18 mouse cellular contexts compared by ENCODE assay signal in the genomic region with DNA sequence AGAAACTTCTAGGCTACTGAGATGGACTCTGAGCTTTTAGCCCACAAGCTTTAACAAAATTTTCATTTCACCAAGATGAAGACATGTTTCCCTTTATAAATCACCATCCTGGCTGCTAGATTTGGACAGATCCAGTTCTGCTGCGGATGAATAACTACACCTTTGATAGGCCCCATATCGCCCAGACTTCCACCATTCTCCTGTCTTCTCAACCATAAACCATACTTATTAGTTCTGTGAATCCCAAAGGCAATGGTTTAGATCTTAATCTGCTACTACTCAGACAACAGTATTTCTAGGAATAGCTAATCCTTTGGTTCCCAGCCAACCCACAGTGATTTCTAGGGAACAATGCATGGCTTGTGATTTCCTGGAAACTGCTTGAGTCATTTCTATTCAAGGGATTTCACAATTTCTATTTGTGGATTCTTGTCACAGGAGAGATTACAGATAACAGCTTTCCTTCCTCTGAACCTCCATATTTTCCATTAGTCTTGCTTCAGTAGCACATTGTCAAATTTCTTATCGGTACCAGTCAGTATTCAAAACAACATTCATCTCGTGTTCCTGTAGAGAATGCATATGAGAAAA. TPM values are rescaled to one million over a fixed set of nuclear protein-coding genes. Genes with fewer than 3 reads are reported as not detected.
A peak's percentile ranks its signal among the peaks of the same experiment; 100 is the strongest.
DNase-seq lines count a peak whose midpoint lies in the region; ATAC-seq lines count a peak whose summit lies in the region.
"Had no signal": no experiment of that assay in that cellular context is flagged by ENCODE, and none has a peak within 500 bp of the region (broad histone marks: within the 10 kb centered on the region; RNA-seq: fewer than 3 reads in every experiment).

No protein-coding gene starts in this region.

- no peak overlapping the region for H3K4me3 ChIP-seq in kidney, embryonic 14.5 days (ENCODE audit: low read length)
- H3K4me3 ChIP-seq: erythroblast, embryonic 14.5 days; heart, embryonic 13.5 days; hindbrain, embryonic 10.5 days; megakaryocyte, embryonic 14.5 days had no signal

- no peaks in the 10 kb centered on the region for H3K9me3 ChIP-seq in kidney, embryonic 14.5 days (ENCODE audit: control insufficient read depth, low read length)
- H3K9me3 ChIP-seq: heart, embryonic 13.5 days; hindbrain, embryonic 10.5 days; megakaryocyte, embryonic 14.5 days had no signal

- H3K27ac ChIP-seq in kidney, embryonic 14.5 days (ENCODE audit: low read depth, low read length): no peak overlapping the region
- H3K27ac ChIP-seq: heart, embryonic 13.5 days; hindbrain, embryonic 10.5 days had no signal

- DNase-seq in adrenal gland, adult 8-10 months: peak; percentile 1
- no peak for DNase-seq in adrenal gland, adult 18-20 months (ENCODE audit: low spot score in 2 of 2)
- DNase-seq in kidney, postnatal 36 days: no peak
- peak; percentile 5 for DNase-seq in 416B (ENCODE audit: low read depth)
- DNase-seq in lung, postnatal 10 days: peak; percentile 44
- no peak for DNase-seq in thymus, postnatal 0 days (ENCODE audit: low spot score)
- DNase-seq: cerebellum, adult 2 months; gastrocnemius, postnatal 25 days; right cerebral cortex, postnatal 25 days had no signal

- no peaks in the 10 kb centered on the region for H3K4me1 ChIP-seq in kidney, embryonic 14.5 days (ENCODE audit: control insufficient read depth, insufficient read depth, low read length)
- H3K4me1 ChIP-seq: heart, embryonic 13.5 days; hindbrain, embryonic 10.5 days; megakaryocyte, embryonic 14.5 days had no signal

- no peaks in the 10 kb centered on the region for H3K27me3 ChIP-seq in kidney, embryonic 14.5 days (ENCODE audit: control insufficient read depth, insufficient read depth, low read length)
- H3K27me3 ChIP-seq: heart, embryonic 13.5 days; megakaryocyte, embryonic 14.5 days had no signal

- WGBS in kidney, embryonic 14.5 days: 57% methylated on average over 4 of the region's 4 CpGs

- H3K9ac ChIP-seq in kidney, embryonic 14.5 days (ENCODE audit: low read depth, low read length): no peak overlapping the region
- H3K9ac ChIP-seq: heart, embryonic 13.5 days had no signal

- no peak overlapping the region for H3K4me2 ChIP-seq in kidney, embryonic 14.5 days (replicated peaks; ENCODE audit: low read depth, low read length)
- H3K4me2 ChIP-seq: heart, embryonic 13.5 days had no signal

- H3K36me3 ChIP-seq in kidney, embryonic 14.5 days (ENCODE audit: control insufficient read depth, insufficient read depth, low read length): no peaks in the 10 kb centered on the region
- H3K36me3 ChIP-seq: heart, embryonic 13.5 days; hindbrain, embryonic 10.5 days had no signal

- peak; percentile 28; the same call in 1 of the 2 replicates for ATAC-seq in kidney, embryonic 14.5 days (ENCODE audit: low FRiP score, low TSS enrichment)
- no peak for ATAC-seq in erythroblast, adult 5-6 weeks (replicated peaks; ENCODE audit: low FRiP score, poor library complexity, severe bottlenecking)

RNA-seq across cellular contexts. Expression of a gene that starts 6.6 kb away (rescaled TPM):
- not detected for total RNA-seq in adrenal gland, adult 8-10 months (2022)
- total RNA-seq in adrenal gland, adult 18-20 months (2021): not detected
- polyA plus RNA-seq in kidney, embryonic 14.5 days (2014; fragmentation: Nextera tagmentation; extraction: Ambion mirVana): not detected in 2 replicates
- total RNA-seq in erythroblast, adult 5-6 weeks (2015; ENCODE audit: low replicate concordance): not detected in 2 replicates
- not detected in 2 replicates for total RNA-seq in erythroblast, adult 5-6 weeks (2017; ENCODE audit: low replicate concordance)
- polyA plus RNA-seq in thymus, postnatal 0 days (2015; fragmentation: Nextera tagmentation; extraction: Ambion mirVana): not detected in 2 replicates
- total RNA-seq: gastrocnemius, postnatal 25 days had no signal
- polyA plus RNA-seq: cerebellum, adult 2 months; erythroblast, embryonic 14.5 days; heart, embryonic 13.5 days; hindbrain, embryonic 10.5 days; intestine, embryonic 14.5 days; limb, embryonic 11.5 days; liver, embryonic 16.5 days had no signal

RNA-seq across cellular contexts. Expression of a gene that starts 13.8 kb away (rescaled TPM):
- total RNA-seq in adrenal gland, adult 8-10 months (2022): not detected
- not detected for total RNA-seq in adrenal gland, adult 18-20 months (2021)
- polyA plus RNA-seq in kidney, embryonic 14.5 days (2014; fragmentation: Nextera tagmentation; extraction: Ambion mirVana): not detected in 2 replicates
- total RNA-seq in erythroblast, adult 5-6 weeks (2015; ENCODE audit: low replicate concordance): not detected in 2 replicates
- not detected in 2 replicates for total RNA-seq in erythroblast, adult 5-6 weeks (2017; ENCODE audit: low replicate concordance)
- 0.13 TPM in 1 of 2 replicates, not detected in the other for polyA plus RNA-seq in thymus, postnatal 0 days (2015; fragmentation: Nextera tagmentation; extraction: Ambion mirVana)
- total RNA-seq: gastrocnemius, postnatal 25 days had no signal
- polyA plus RNA-seq: cerebellum, adult 2 months; erythroblast, embryonic 14.5 days; heart, embryonic 13.5 days; hindbrain, embryonic 10.5 days; intestine, embryonic 14.5 days; limb, embryonic 11.5 days had no signal

RNA-seq across cellular contexts. Expression of a gene that starts 16.2 kb away (rescaled TPM):
- not detected for total RNA-seq in adrenal gland, adult 8-10 months (2022)
- not detected for total RNA-seq in adrenal gland, adult 18-20 months (2021)
- polyA plus RNA-seq in kidney, embryonic 14.5 days (2014; fragmentation: Nextera tagmentation; extraction: Ambion mirVana): not detected in 2 replicates
- total RNA-seq in erythroblast, adult 5-6 weeks (2015; ENCODE audit: low replicate concordance): not detected in 2 replicates
- total RNA-seq in erythroblast, adult 5-6 weeks (2017; ENCODE audit: low replicate concordance): not detected in 2 replicates
- polyA plus RNA-seq in thymus, postnatal 0 days (2015; fragmentation: Nextera tagmentation; extraction: Ambion mirVana): not detected in 2 replicates
- total RNA-seq: gastrocnemius, postnatal 25 days had no signal
- polyA plus RNA-seq: cerebellum, adult 2 months; erythroblast, embryonic 14.5 days; heart, embryonic 13.5 days; hindbrain, embryonic 10.5 days; intestine, embryonic 14.5 days; limb, embryonic 11.5 days; liver, embryonic 16.5 days had no signal

RNA-seq across cellular contexts. Expression of a gene that starts 29.2 kb away (rescaled TPM):
- total RNA-seq in adrenal gland, adult 8-10 months (2022): not detected
- not detected for total RNA-seq in adrenal gland, adult 18-20 months (2021)
- polyA plus RNA-seq in kidney, embryonic 14.5 days (2014; fragmentation: Nextera tagmentation; extraction: Ambion mirVana): not detected in 2 replicates
- not detected in 2 replicates for total RNA-seq in erythroblast, adult 5-6 weeks (2015; ENCODE audit: low replicate concordance)
- not detected in 2 replicates for total RNA-seq in erythroblast, adult 5-6 weeks (2017; ENCODE audit: low replicate concordance)
- not detected in 2 replicates for polyA plus RNA-seq in thymus, postnatal 0 days (2015; fragmentation: Nextera tagmentation; extraction: Ambion mirVana)
- total RNA-seq: gastrocnemius, postnatal 25 days had no signal
- polyA plus RNA-seq: cerebellum, adult 2 months; erythroblast, embryonic 14.5 days; heart, embryonic 13.5 days; hindbrain, embryonic 10.5 days; intestine, embryonic 14.5 days; limb, embryonic 11.5 days; liver, embryonic 16.5 days had no signal

RNA-seq across cellular contexts. Expression of a gene that starts 32.9 kb away (rescaled TPM):
- total RNA-seq in adrenal gland, adult 8-10 months (2022): not detected
- not detected for total RNA-seq in adrenal gland, adult 18-20 months (2021)
- polyA plus RNA-seq in kidney, embryonic 14.5 days (2014; fragmentation: Nextera tagmentation; extraction: Ambion mirVana): not detected in 2 replicates
- total RNA-seq in erythroblast, adult 5-6 weeks (2015; ENCODE audit: low replicate concordance): not detected in 2 replicates
- not detected in 2 replicates for total RNA-seq in erythroblast, adult 5-6 weeks (2017; ENCODE audit: low replicate concordance)
- polyA plus RNA-seq in thymus, postnatal 0 days (2015; fragmentation: Nextera tagmentation; extraction: Ambion mirVana): not detected in 2 replicates
- total RNA-seq: gastrocnemius, postnatal 25 days had no signal
- polyA plus RNA-seq: cerebellum, adult 2 months; erythroblast, embryonic 14.5 days; heart, embryonic 13.5 days; hindbrain, embryonic 10.5 days; intestine, embryonic 14.5 days; limb, embryonic 11.5 days; liver, embryonic 16.5 days had no signal

Comparison
In these comparisons a context has a peak if more than half of its experiments do, and no peak if none do; other contexts are left out.
1. DNase-seq: peak in adrenal gland, adult 8-10 months (single experiment), 416B (single experiment) and lung, postnatal 10 days (single experiment); none in adrenal gland, adult 18-20 months (0 of 2), kidney, postnatal 36 days (0 of 2) and thymus, postnatal 0 days (single experiment).